In the genomic region with DNA sequence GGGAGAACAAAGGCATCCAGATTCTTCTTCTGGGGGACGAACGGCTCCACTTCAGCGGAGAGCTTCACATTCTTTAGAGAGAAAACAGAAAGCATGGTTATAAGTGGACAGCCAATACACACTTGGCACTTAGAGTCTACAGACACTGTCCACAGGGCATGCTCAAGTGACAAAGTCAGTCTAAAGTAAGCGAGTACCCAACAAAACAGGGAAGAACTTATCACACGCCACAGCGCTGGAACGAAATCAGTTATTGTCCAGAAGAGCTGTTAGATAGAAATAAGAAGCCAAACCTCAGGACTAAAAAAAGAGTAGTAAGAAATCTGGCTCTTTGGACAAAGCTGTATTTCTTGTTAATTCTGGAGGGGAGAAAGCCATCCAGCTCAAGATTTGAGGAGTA, we compare ENCODE assay signal across 20 mouse cellular contexts. TPM values are rescaled to one million over a fixed set of nuclear protein-coding genes. Genes with fewer than 3 reads are reported as not detected.
"Had no signal": no experiment of that assay in that cellular context is flagged by ENCODE, and none has a peak within 500 bp of the region (broad histone marks: within the 10 kb centered on the region; RNA-seq: fewer than 3 reads in every experiment).

No protein-coding gene starts in this region.

- H3K27me3 ChIP-seq: liver, embryonic 13.5 days; midbrain, embryonic 13.5 days; neural tube, embryonic 13.5 days had no signal

- H3K9me3 ChIP-seq: liver, embryonic 13.5 days; midbrain, embryonic 10.5 days; midbrain, embryonic 13.5 days; neural tube, embryonic 13.5 days had no signal

- H3K27ac ChIP-seq: left cerebral cortex, adult 2 months; liver, embryonic 13.5 days; midbrain, embryonic 10.5 days; midbrain, embryonic 13.5 days; neural tube, embryonic 13.5 days had no signal

- H3K9ac ChIP-seq: liver, embryonic 13.5 days; midbrain, embryonic 13.5 days; neural tube, embryonic 13.5 days had no signal

- H3K4me2 ChIP-seq: liver, embryonic 13.5 days; midbrain, embryonic 13.5 days; neural tube, embryonic 13.5 days had no signal

- ATAC-seq: midbrain, embryonic 13.5 days; midbrain, embryonic 16.5 days had no signal

- H3K4me3 ChIP-seq: left cerebral cortex, adult 2 months; liver, embryonic 13.5 days; midbrain, embryonic 10.5 days; midbrain, embryonic 13.5 days; myocyte; neural tube, embryonic 13.5 days had no signal

- DNase-seq: kidney, postnatal 10 days; kidney, postnatal 36 days; layer of hippocampus, postnatal 36 days; liver, embryonic 13.5 days; lung, adult 2 months; lung, postnatal 14 days; lung, postnatal 4 days; retina, postnatal 1 day; right cerebral cortex, postnatal 25 days; spleen, adult 18-20 months; thymus, adult 2 months; thymus, postnatal 14 days; thymus, postnatal 4 days had no signal

RNA-seq across cellular contexts. Expression of a gene that starts 51.7 kb away (rescaled TPM):
- total RNA-seq: monocyte, adult 5-6 weeks had no signal
